ENCODE assay signal across 26 mouse cellular contexts in genomic region chr13:29818314-29818713, GRCm38 (mm10). TPM values are rescaled to one million over a fixed set of nuclear protein-coding genes. Genes with fewer than 3 reads are reported as not detected.
DNase-seq lines count a peak whose midpoint lies in the region; ATAC-seq lines count a peak whose summit lies in the region.
"Had no signal": no experiment of that assay in that cellular context is flagged by ENCODE, and none has a peak within 500 bp of the region (broad histone marks: within the 10 kb centered on the region; RNA-seq: fewer than 3 reads in every experiment).

No protein-coding gene starts in this region.

- H3K4me3 ChIP-seq in forebrain, embryonic 14.5 days (ENCODE audit: low read depth, low read length) = no peak overlapping the region
- H3K4me3 ChIP-seq in forebrain, embryonic 13.5 days = no peak overlapping the region
- no peak overlapping the region for H3K4me3 ChIP-seq in liver, embryonic 11.5 days (ENCODE audit: low read depth, low read length)
- H3K4me3 ChIP-seq in liver, embryonic 12.5 days = no peak overlapping the region
- H3K4me3 ChIP-seq: embryonic facial prominence, embryonic 10.5 days; embryonic facial prominence, embryonic 13.5 days; erythroblast, embryonic 14.5 days; forebrain, embryonic 12.5 days; heart, embryonic 12.5 days; heart, embryonic 15.5 days; hindbrain, embryonic 12.5 days; hindbrain, embryonic 15.5 days had no signal

- H3K9me3 ChIP-seq in forebrain, embryonic 14.5 days (replicated peaks; ENCODE audit: control insufficient read depth, low read length) = no peaks in the 10 kb centered on the region
- no peaks in the 10 kb centered on the region for H3K9me3 ChIP-seq in forebrain, embryonic 13.5 days (replicated peaks)
- H3K9me3 ChIP-seq in liver, embryonic 11.5 days (ENCODE audit: control insufficient read depth, low read length) = no peaks in the 10 kb centered on the region
- no peaks in the 10 kb centered on the region for H3K9me3 ChIP-seq in liver, embryonic 12.5 days (replicated peaks)
- H3K9me3 ChIP-seq: embryonic facial prominence, embryonic 10.5 days; embryonic facial prominence, embryonic 13.5 days; forebrain, embryonic 12.5 days; heart, embryonic 12.5 days; heart, embryonic 15.5 days; hindbrain, embryonic 12.5 days; hindbrain, embryonic 15.5 days had no signal

- no peaks in the 10 kb centered on the region for H3K36me3 ChIP-seq in forebrain, embryonic 14.5 days (ENCODE audit: control insufficient read depth, insufficient read depth, low read length)
- no peaks in the 10 kb centered on the region for H3K36me3 ChIP-seq in forebrain, embryonic 13.5 days (ENCODE audit: poor library complexity, severe bottlenecking)
- no peaks in the 10 kb centered on the region for H3K36me3 ChIP-seq in liver, embryonic 11.5 days (ENCODE audit: control insufficient read depth, insufficient read depth, low read length)
- 0 out of 2 replicates have a peak, but pooled peaks cover 4% of the 10 kb centered on the region for H3K36me3 ChIP-seq in liver, embryonic 12.5 days
- H3K36me3 ChIP-seq: embryonic facial prominence, embryonic 13.5 days; forebrain, embryonic 12.5 days; heart, embryonic 12.5 days; heart, embryonic 15.5 days; hindbrain, embryonic 12.5 days; hindbrain, embryonic 15.5 days had no signal

- H3K4me1 ChIP-seq in forebrain, embryonic 14.5 days (ENCODE audit: control insufficient read depth, insufficient read depth, low read length) = no peaks in the 10 kb centered on the region
- H3K4me1 ChIP-seq in forebrain, embryonic 13.5 days = peaks cover 11% of the 10 kb centered on the region; the same call in 1 of the 2 replicates
- peaks cover 15% of the 10 kb centered on the region for H3K4me1 ChIP-seq in liver, embryonic 11.5 days (replicated peaks; ENCODE audit: control insufficient read depth, insufficient read depth, low read length)
- H3K4me1 ChIP-seq in liver, embryonic 12.5 days = peaks cover 31% of the 10 kb centered on the region
- H3K4me1 ChIP-seq: hindbrain, embryonic 12.5 days had no signal

- WGBS in forebrain, embryonic 14.5 days = 76% methylated on average over 2 of the region's 2 CpGs
- 80% methylated on average over 2 of the region's 2 CpGs for WGBS in forebrain, embryonic 13.5 days
- WGBS in liver, embryonic 11.5 days = 64% methylated on average over 2 of the region's 2 CpGs
- WGBS in liver, embryonic 12.5 days (ENCODE audit: insufficient replicate concordance) = 47% methylated on average over 2 of the region's 2 CpGs

- H3K27ac ChIP-seq in forebrain, embryonic 14.5 days (ENCODE audit: low read depth, low read length) = peak overlapping the region; percentile 30; the same call in 1 of the 2 replicates
- H3K27ac ChIP-seq in forebrain, embryonic 13.5 days = no peak overlapping the region
- no peak overlapping the region for H3K27ac ChIP-seq in liver, embryonic 11.5 days (ENCODE audit: low read depth, low read length)
- no peak overlapping the region for H3K27ac ChIP-seq in liver, embryonic 12.5 days
- H3K27ac ChIP-seq: embryonic facial prominence, embryonic 10.5 days; embryonic facial prominence, embryonic 13.5 days; forebrain, embryonic 12.5 days; heart, embryonic 15.5 days; hindbrain, embryonic 12.5 days; hindbrain, embryonic 15.5 days had no signal

- no peak overlapping the region for H3K4me2 ChIP-seq in forebrain, embryonic 14.5 days (ENCODE audit: low read length)
- no peak overlapping the region for H3K4me2 ChIP-seq in forebrain, embryonic 13.5 days
- H3K4me2 ChIP-seq in liver, embryonic 11.5 days = no peak overlapping the region
- H3K4me2 ChIP-seq in liver, embryonic 12.5 days = no peak overlapping the region
- H3K4me2 ChIP-seq: embryonic facial prominence, embryonic 13.5 days; forebrain, embryonic 12.5 days; heart, embryonic 12.5 days; heart, embryonic 15.5 days; hindbrain, embryonic 12.5 days; hindbrain, embryonic 15.5 days had no signal

- ATAC-seq in forebrain, embryonic 14.5 days = no peak
- no peak for ATAC-seq in forebrain, embryonic 13.5 days
- ATAC-seq in liver, embryonic 11.5 days (replicated peaks; ENCODE audit: low FRiP score) = peak; percentile 29; the same call in 1 of the 2 replicates
- ATAC-seq in liver, embryonic 12.5 days = no peak
- peak; percentile 70 for ATAC-seq in megakaryocyte progenitor cell, adult 5-6 weeks (replicated peaks; ENCODE audit: poor library complexity)
- ATAC-seq: forebrain, postnatal 0 days; intestine, postnatal 0 days had no signal

- no peak for DNase-seq in forebrain, embryonic 14.5 days (ENCODE audit: low spot score)
- no peak for DNase-seq in liver, embryonic 11.5 days (ENCODE audit: low spot score)
- no peak for DNase-seq in layer of hippocampus, postnatal 14 days (ENCODE audit: low spot score in 2 of 2)
- DNase-seq: adrenal gland, adult 2 months; adrenal gland, postnatal 14 days; cerebellum, adult 11 months; cerebellum, adult 2 months; cerebellum, adult 9-11 months; cerebellum, postnatal 25 days; embryo, embryonic 11 days; forebrain, postnatal 0 days; gastrocnemius, postnatal 10 days; gastrocnemius, postnatal 36 days; heart, postnatal 14 days had no signal

- no peaks in the 10 kb centered on the region for H3K27me3 ChIP-seq in forebrain, embryonic 14.5 days (replicated peaks; ENCODE audit: control insufficient read depth, insufficient read depth, low read length)
- H3K27me3 ChIP-seq in forebrain, embryonic 13.5 days = no peaks in the 10 kb centered on the region
- no peaks in the 10 kb centered on the region for H3K27me3 ChIP-seq in liver, embryonic 11.5 days (replicated peaks; ENCODE audit: control insufficient read depth, insufficient read depth, low read length)
- H3K27me3 ChIP-seq in liver, embryonic 12.5 days (replicated peaks) = no peaks in the 10 kb centered on the region
- H3K27me3 ChIP-seq: embryonic facial prominence, embryonic 13.5 days; forebrain, embryonic 12.5 days; heart, embryonic 12.5 days; heart, embryonic 15.5 days; hindbrain, embryonic 12.5 days; hindbrain, embryonic 15.5 days had no signal

- H3K9ac ChIP-seq in forebrain, embryonic 14.5 days (ENCODE audit: low read length) = no peak overlapping the region
- H3K9ac ChIP-seq in forebrain, embryonic 13.5 days = no peak overlapping the region
- H3K9ac ChIP-seq in liver, embryonic 11.5 days (ENCODE audit: low read depth, low read length) = no peak overlapping the region
- H3K9ac ChIP-seq in liver, embryonic 12.5 days = no peak overlapping the region
- H3K9ac ChIP-seq: embryonic facial prominence, embryonic 13.5 days; forebrain, embryonic 12.5 days; forebrain, postnatal 0 days; heart, embryonic 12.5 days; heart, embryonic 15.5 days; hindbrain, embryonic 12.5 days; hindbrain, embryonic 15.5 days had no signal

RNA-seq across cellular contexts. Expression of gene Cdkal1, which starts 37.2 kb away (rescaled TPM):
- polyA plus RNA-seq in forebrain, embryonic 14.5 days (2014; fragmentation: Nextera tagmentation; extraction: Ambion mirVana) = 23.9 and 32.1 TPM in 2 replicates
- 29.4 and 29.5 TPM in 2 replicates for polyA plus RNA-seq in forebrain, embryonic 13.5 days (2015; fragmentation: Nextera tagmentation; extraction: Ambion mirVana)
- polyA plus RNA-seq in liver, embryonic 11.5 days (2014; fragmentation: Nextera tagmentation; extraction: Ambion mirVana) = 26.3 and 28.0 TPM in 2 replicates
- polyA plus RNA-seq in liver, embryonic 12.5 days (2016; fragmentation: Nextera tagmentation; extraction: Ambion mirVana) = 16.0 and 16.6 TPM in 2 replicates
- 20.5 and 27.0 TPM in 2 replicates for total RNA-seq in megakaryocyte progenitor cell, adult 5-6 weeks (2015)
- total RNA-seq in megakaryocyte progenitor cell, adult 5-6 weeks (2017) = 48.2 and 52.0 TPM in 2 replicates
- total RNA-seq in layer of hippocampus, postnatal 14 days (2021) = 10 to 100 TPM; 18.4 to 18.8 TPM

Comparison
In these comparisons a context has a peak if more than half of its experiments do, and no peak if none do; other contexts are left out.
1. ATAC-seq: peak in liver, embryonic 11.5 days (single experiment) and megakaryocyte progenitor cell, adult 5-6 weeks (single experiment); none in forebrain, embryonic 14.5 days (single experiment), forebrain, embryonic 13.5 days (single experiment) and liver, embryonic 12.5 days (single experiment).